Mouse (Mus musculus): ENCODE data around the gene Ppp6r1. TPM values are rescaled to one million over a fixed set of nuclear protein-coding genes. Genes with fewer than 3 reads are reported as not detected.

Ppp6r1 gene
- polyA plus RNA-seq, 1 experiment from 2014 or later = 9.2 TPM

DNA sequence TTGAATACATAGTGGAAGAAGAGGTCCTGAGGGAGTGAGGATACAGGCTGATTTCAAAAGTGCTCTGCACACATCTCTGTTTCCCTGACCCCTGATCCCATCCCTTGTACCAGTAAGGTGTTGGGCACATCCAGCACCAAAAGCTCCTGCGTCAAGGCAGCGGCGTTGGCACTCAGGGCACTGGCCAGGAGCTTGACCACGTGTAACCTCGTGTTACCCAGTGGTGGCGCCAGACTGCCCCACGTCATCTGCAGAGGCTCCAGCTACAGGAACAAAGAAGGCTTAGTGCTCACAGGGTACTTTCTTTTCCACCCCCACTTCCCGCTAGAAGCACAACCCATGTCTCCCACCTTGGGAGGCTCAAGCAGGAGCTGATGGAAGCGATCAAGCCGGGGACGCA lies 17.7 kb downstream of the Ppp6r1 start:
- peaks cover 84% of the 10 kb centered on the region for H3K36me3 ChIP-seq
- WGBS = 80% methylated on average over 11 of the region's 11 CpGs
- no peaks in the 10 kb centered on the region for H3K27me3 ChIP-seq
- H3K9ac ChIP-seq = no peak overlapping the region
- no peak for ATAC-seq (ENCODE audit: borderline replicate concordance, extremely low read depth, low FRiP score, low TSS enrichment)
- no peaks in the 10 kb centered on the region for H3K9me3 ChIP-seq
- no peak overlapping the region for H3K4me2 ChIP-seq
- no peak overlapping the region for H3K4me3 ChIP-seq
- no peak overlapping the region for H3K27ac ChIP-seq
- H3K4me1 ChIP-seq = no peaks in the 10 kb centered on the region

DNA sequence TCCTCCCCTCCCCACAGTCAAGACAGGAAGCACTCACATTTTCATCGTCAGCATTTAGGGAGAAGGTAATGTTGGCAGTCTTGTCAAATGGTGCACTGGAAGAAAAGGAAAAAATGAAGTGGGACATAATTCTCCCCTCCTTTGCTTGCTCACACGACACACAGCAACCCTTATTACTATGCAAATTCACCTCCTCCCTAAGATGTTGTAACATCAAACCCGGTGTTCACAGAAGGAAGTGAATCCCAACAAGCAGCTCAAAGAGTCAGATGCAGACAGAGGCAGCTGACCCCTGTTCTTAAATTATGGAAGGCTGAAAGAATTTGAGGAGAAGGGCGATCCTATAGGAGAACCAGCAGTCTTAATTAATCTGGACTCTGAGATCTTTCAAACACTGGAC lies 22.6 kb downstream of the Ppp6r1 start:
- Histone ChIP-seq H3K4me1 (no peaks in the 10 kb centered on the region), H3K4me3 (no peak overlapping the region), H3K27ac (no peak overlapping the region), H3K27me3 (no peaks in the 10 kb centered on the region), H3K4me2 (no peak overlapping the region), H3K9me3 (no peaks in the 10 kb centered on the region), H3K36me3 (peaks cover 80% of the 10 kb centered on the region), H3K9ac (no peak overlapping the region)
- WGBS = 83% methylated on average over 4 of the region's 4 CpGs
- no peak for ATAC-seq (ENCODE audit: borderline replicate concordance, extremely low read depth, low FRiP score, low TSS enrichment)

DNA sequence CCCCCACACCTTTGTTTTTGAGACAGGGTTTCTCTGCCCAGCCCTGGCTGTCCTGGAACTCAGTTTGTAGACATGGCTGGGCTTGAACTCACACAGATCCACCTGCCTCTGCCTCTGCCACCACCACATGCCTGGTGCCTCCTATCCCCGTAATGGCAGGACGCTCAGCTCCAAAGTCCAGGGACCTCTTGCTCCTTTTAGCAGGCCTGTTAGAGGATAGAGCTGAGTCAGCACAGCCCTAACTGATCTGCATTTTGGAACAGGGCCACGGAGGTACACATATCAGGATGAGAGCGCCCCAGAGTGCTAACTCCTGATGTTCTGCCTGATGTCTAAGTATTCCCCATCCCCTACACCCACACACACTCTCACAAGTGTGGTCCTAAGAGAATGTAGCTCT lies 27.8 kb downstream of the Ppp6r1 start, which contains the start of gene Tmem86b:
Gene Tmem86b (minus strand): TSS at position 392 of the 400 bp plus-strand sequence.
- H3K27ac ChIP-seq = no peak within 1 kb of the TSS
- H3K9me3 ChIP-seq = no peaks in the 10 kb centered on the region
- no peaks in the 10 kb centered on the region for H3K4me1 ChIP-seq
- WGBS = 89% methylated on average over 4 of the region's 4 CpGs
- H3K9ac ChIP-seq = no peak within 1 kb of the TSS
- peaks cover 59% of the 10 kb centered on the region for H3K36me3 ChIP-seq
- no peaks in the 10 kb centered on the region for H3K27me3 ChIP-seq
- no peak within 1 kb of the TSS for H3K4me2 ChIP-seq
- H3K4me3 ChIP-seq = no peak within 1 kb of the TSS
- ATAC-seq (ENCODE audit: borderline replicate concordance, extremely low read depth, low FRiP score, low TSS enrichment) = no peak; the same call in 1 of the 2 replicates

DNA sequence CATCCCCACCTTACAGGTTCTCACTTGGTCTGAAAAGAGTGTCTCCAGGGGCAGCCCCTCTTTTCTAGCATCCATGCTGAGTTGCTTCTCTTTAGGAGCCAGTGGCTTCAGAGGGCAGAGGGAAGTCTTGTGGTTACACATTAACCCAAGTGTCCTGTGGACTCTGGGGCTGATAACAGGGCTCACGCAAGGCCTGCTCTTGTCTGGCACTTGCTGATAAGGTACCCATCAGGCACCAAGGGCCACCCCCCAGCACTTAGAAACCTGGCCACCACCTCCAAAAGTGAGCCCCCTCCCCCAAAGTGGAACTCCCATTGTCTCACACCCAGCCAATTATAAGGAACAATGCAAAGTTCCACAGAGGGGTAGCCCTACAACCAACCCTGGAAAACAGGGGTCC lies 28.6 kb downstream of the Ppp6r1 start:
- peak; percentile 57; the same call in 1 of the 2 replicates for ATAC-seq (ENCODE audit: borderline replicate concordance, extremely low read depth, low FRiP score, low TSS enrichment)
- Histone ChIP-seq H3K4me3 (no peak overlapping the region), H3K4me2 (no peak overlapping the region), H3K27me3 (no peaks in the 10 kb centered on the region), H3K9ac (no peak overlapping the region), H3K4me1 (no peaks in the 10 kb centered on the region), H3K27ac (no peak overlapping the region), H3K36me3 (peaks cover 52% of the 10 kb centered on the region), H3K9me3 (no peaks in the 10 kb centered on the region)
- WGBS = 71% methylated on average over 1 of the region's 1 CpGs

DNA sequence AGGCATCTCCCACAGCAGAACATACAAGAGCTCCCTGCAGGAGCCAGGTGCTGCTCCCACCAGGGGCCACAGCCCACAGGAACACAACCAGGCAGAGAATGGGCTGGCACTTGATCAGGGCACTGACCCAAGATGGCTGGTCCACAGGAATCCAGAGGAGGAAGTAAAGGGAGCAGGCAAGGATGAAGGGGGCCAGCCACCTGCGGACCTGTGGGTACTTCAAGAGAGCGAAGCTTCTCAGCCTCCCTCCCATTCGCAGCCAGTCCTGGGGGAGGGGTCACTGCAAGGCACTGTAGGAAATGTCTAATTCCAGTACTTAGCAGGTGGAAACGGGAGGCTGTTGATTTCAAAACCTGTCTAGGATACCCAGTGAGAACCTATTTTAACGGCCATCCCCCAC lies 29.2 kb downstream of the Ppp6r1 start:
- Histone ChIP-seq H3K4me2 (no peak overlapping the region), H3K4me1 (no peaks in the 10 kb centered on the region), H3K27ac (no peak overlapping the region), H3K4me3 (no peak overlapping the region), H3K36me3 (peaks cover 47% of the 10 kb centered on the region), H3K9ac (no peak overlapping the region), H3K9me3 (no peaks in the 10 kb centered on the region), H3K27me3 (no peaks in the 10 kb centered on the region)
- WGBS = 70% methylated on average over 5 of the region's 5 CpGs
- ATAC-seq (ENCODE audit: borderline replicate concordance, extremely low read depth, low FRiP score, low TSS enrichment) = no peak

DNA sequence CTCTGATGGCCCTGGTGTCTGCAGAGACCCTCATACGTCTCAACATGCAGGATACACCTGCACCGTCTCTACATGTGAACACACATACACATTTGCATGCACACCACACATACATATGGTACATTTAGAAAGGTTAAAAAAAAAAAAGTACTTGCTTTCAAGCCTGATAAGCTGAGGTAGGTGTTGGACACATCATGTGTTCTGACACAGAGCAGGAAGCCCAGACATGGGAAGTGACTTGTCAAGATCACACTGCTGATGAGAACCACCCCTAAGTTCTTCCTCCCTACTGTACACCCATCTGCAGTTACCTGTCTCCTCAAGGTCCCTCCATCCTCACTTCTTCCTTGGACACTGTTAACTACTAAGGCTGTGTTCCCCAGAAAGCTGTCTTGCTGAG lies 32.9 kb downstream of the Ppp6r1 start:
- Histone ChIP-seq H3K27me3 (no peaks in the 10 kb centered on the region), H3K4me1 (no peaks in the 10 kb centered on the region), H3K4me2 (no peak overlapping the region), H3K36me3 (peaks cover 16% of the 10 kb centered on the region; the same call in 1 of the 2 replicates), H3K27ac (no peak overlapping the region), H3K4me3 (no peak overlapping the region), H3K9ac (no peak overlapping the region), H3K9me3 (no peaks in the 10 kb centered on the region)
- WGBS = 84% methylated on average over 2 of the region's 2 CpGs
- no peak for ATAC-seq (ENCODE audit: borderline replicate concordance, extremely low read depth, low FRiP score, low TSS enrichment)

DNA sequence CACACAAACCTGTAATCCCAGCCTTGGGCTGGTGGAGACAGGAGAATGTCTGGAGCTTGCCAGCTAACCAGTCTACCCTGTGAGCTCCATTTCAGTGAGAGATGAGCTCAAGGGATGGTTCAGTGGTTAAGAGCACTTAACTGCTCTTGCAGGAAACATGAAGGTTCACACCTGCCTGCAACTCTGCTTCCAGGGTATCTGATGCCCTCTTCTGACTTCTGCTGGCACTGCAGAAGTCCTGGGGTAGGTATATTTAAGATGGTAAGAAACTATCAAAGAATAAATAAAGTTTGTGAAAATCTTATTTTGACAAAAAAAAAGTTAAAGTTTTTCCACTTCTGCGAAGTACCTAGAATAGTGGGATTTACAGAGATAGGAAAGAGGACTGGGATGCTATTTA lies 34.5 kb downstream of the Ppp6r1 start:
- WGBS = 29% methylated on average over 1 of the region's 1 CpGs
- peaks cover 10% of the 10 kb centered on the region; the same call in 1 of the 2 replicates for H3K36me3 ChIP-seq
- no peaks in the 10 kb centered on the region for H3K9me3 ChIP-seq
- no peak overlapping the region for H3K9ac ChIP-seq
- no peak overlapping the region for H3K27ac ChIP-seq
- H3K4me3 ChIP-seq = no peak overlapping the region
- no peak for ATAC-seq (ENCODE audit: borderline replicate concordance, extremely low read depth, low FRiP score, low TSS enrichment)
- no peak overlapping the region for H3K4me2 ChIP-seq
- no peaks in the 10 kb centered on the region for H3K27me3 ChIP-seq
- H3K4me1 ChIP-seq = no peaks in the 10 kb centered on the region

DNA sequence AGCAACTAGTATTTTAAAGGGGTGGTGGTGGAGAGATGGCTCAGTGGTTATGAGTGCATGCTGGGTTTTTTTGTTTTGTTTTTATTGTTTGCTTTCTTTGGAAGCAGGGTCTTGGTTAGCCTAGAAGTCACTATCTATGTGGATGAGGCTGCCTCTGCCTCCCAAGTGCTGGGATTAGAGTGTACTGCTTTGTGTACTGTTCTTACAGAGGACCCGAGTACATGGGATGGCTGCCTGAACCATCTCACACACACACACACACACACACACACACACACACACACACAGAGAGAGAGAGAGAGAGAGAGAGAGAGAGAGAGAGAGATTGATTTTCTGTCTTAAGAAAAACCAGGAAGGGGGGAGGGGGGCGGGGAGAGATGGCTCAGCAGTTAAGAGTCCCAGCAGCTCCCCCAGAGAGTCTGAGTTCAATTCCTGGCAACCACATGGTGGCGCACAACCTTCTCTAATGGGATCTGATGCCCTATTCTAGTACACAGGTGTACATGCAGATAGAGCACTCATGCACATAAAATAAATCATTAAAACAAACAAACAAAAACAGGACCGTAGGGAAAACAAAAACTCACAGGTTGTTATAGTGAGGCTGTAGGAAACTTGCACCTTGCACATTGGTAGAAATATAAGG lies 35.2 kb downstream of the Ppp6r1 start:
- Histone ChIP-seq H3K4me1 (no peaks in the 10 kb centered on the region), H3K9me3 (no peaks in the 10 kb centered on the region), H3K9ac (no peak overlapping the region), H3K27me3 (no peaks in the 10 kb centered on the region), H3K4me2 (no peak overlapping the region), H3K27ac (no peak overlapping the region), H3K4me3 (no peak overlapping the region), H3K36me3 (peaks cover 5% of the 10 kb centered on the region; the same call in 1 of the 2 replicates)
- 0 out of 2 replicates have a peak, but pooled peaks have one; percentile 16 for ATAC-seq (ENCODE audit: borderline replicate concordance, extremely low read depth, low FRiP score, low TSS enrichment)
- 23% methylated on average over 4 of the region's 4 CpGs for WGBS

DNA sequence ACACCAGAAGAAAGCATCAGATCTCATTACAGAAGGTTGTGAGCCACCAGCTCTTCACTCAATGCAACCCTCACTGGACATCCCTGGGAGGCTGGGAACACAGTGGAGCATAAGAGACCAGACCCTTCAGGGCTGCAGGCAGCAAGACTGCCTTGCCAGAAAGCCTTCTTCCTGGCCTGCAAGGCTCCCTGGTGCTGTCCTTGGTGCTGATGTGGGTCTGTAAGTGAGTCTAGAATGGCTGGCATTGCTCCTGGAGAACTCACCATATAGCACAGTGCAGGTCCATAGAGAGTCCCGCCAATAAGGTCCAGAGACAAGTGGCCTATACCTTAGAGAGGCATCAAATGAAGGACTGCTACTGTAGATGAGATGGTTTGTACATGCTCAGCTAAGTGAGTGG lies 38.8 kb downstream of the Ppp6r1 start:
- Histone ChIP-seq H3K36me3 (no peaks in the 10 kb centered on the region), H3K4me2 (no peak overlapping the region), H3K4me1 (no peaks in the 10 kb centered on the region), H3K4me3 (no peak overlapping the region), H3K9me3 (no peaks in the 10 kb centered on the region), H3K27me3 (no peaks in the 10 kb centered on the region), H3K27ac (no peak overlapping the region), H3K9ac (no peak overlapping the region)
- ATAC-seq (ENCODE audit: borderline replicate concordance, extremely low read depth, low FRiP score, low TSS enrichment) = no peak
- WGBS = 31% methylated on average over 1 of the region's 1 CpGs

DNA sequence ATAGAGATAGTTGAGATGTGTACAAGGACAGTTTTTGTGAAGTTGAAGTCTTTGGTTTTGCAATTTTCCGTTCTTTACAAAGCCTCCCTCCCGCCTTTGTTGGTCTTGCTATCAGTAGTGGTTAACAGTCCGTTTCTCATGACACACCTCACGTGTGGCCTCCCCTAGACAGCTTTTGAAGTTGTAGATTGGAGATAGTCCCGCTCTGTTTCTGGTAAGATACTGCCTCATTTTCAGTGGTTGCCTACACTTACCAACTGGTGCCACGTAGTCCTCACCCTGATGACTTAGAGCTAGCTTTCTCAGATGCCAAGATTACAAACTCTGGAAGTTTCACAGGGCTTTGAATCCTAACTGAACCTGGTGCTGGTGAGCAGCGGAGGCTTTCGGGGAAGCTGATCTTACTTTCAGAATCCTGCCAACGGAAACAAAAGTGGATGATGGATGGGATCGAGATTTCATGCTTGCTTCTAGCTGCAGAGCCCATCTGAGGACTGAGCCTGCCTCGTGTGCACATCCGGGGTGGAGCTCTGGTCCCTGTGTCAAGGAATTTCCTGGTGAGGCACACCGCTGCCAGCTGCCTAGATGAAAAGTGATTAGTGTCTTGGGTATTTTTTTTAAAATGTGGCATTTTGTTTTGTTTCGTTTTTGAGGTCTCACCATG lies 44.9 kb downstream of the Ppp6r1 start:
- H3K36me3 ChIP-seq = no peaks in the 10 kb centered on the region
- H3K4me3 ChIP-seq = no peak overlapping the region
- H3K27ac ChIP-seq = no peak overlapping the region
- H3K4me2 ChIP-seq = no peak overlapping the region
- H3K4me1 ChIP-seq = no peaks in the 10 kb centered on the region
- no peaks in the 10 kb centered on the region for H3K27me3 ChIP-seq
- WGBS = 51% methylated on average over 14 of the region's 14 CpGs
- no peaks in the 10 kb centered on the region for H3K9me3 ChIP-seq
- no peak for ATAC-seq (ENCODE audit: borderline replicate concordance, extremely low read depth, low FRiP score, low TSS enrichment)
- H3K9ac ChIP-seq = no peak overlapping the region

DNA sequence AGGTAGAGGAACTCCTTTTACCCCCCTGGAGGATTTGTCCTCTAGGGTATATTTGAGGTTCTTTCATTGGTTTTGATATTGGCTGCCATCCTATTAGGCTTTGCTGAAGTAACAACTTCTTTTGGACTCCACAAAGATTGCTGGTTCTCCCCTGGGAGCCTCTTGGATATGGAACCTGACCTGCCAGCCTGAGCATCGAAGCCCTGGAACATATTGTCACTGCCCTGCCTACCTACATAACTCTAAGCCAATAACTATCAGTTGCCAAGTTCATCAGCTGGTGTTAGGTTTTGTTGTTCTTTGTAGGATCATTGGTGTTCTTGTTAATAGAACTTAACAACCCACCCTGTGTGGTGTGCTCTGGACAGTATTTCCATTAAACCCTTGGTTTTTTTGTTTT lies 45.9 kb downstream of the Ppp6r1 start:
- no peak overlapping the region for H3K4me2 ChIP-seq
- no peaks in the 10 kb centered on the region for H3K4me1 ChIP-seq
- ATAC-seq (ENCODE audit: borderline replicate concordance, extremely low read depth, low FRiP score, low TSS enrichment) = no peak
- no peaks in the 10 kb centered on the region for H3K27me3 ChIP-seq
- H3K36me3 ChIP-seq = no peaks in the 10 kb centered on the region
- no peak overlapping the region for H3K27ac ChIP-seq
- H3K9me3 ChIP-seq = no peaks in the 10 kb centered on the region
- H3K9ac ChIP-seq = no peak overlapping the region
- 70% methylated on average over 1 of the region's 1 CpGs for WGBS
- no peak overlapping the region for H3K4me3 ChIP-seq

DNA sequence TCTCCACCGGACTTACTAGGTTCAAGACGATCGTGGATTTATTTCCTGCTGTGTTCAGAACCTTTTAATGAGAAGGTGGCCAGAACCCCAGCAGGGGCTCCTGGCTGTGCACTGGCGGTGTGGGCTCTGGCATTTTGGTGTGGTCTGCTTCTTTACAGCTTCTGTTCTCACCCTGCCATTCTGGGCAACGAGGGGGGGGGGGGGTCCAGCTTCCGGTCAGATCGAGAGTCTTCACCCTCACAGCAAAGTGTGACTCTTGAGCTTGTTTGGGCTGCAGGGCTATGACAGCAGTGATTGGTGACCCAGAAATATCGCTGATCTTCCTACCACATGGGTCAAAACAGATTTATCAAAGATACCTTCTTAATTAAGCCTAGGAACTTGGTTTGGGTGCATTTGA lies 46.4 kb downstream of the Ppp6r1 start:
- Histone ChIP-seq H3K4me2 (no peak overlapping the region), H3K4me3 (no peak overlapping the region), H3K9me3 (no peaks in the 10 kb centered on the region), H3K27ac (no peak overlapping the region), H3K9ac (no peak overlapping the region), H3K27me3 (no peaks in the 10 kb centered on the region), H3K36me3 (no peaks in the 10 kb centered on the region), H3K4me1 (no peaks in the 10 kb centered on the region)
- ATAC-seq (ENCODE audit: borderline replicate concordance, extremely low read depth, low FRiP score, low TSS enrichment) = no peak
- WGBS = 49% methylated on average over 8 of the region's 8 CpGs
